Mouse (Mus musculus): ENCODE measurements around the gene Raver1.

DNA sequence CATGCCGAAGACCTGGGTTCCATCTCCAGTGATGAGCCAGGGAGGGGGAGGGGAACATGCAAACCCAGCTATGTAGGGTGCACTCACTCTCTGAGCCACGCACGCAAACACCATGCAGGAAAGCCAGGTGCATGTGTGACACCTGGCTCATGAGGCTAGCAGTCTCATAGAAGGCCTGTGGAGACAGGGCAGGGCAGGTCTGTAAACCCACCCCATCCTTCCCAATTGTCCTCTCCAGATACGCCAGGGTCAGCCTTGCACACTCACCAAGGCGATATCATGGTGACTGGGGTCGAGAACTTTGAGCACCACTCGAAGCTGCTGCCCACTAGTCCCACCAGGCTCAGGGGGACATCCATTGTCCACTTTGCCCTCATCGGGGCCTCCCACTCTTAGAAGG lies 23.3 kb upstream of the Raver1 start:
- TF ChIP-seq POLR2A (IDR thresholded peaks at IDR 0.05; ENCODE audit: insufficient read depth, low read depth, low read length), result no peak
- no peak for TF ChIP-seq CTCF (IDR thresholded peaks at IDR 0.05)

All from heart, adult 2 months (tissue).